Mouse (Mus musculus) bone marrow, adult 2 months (tissue): ENCODE measurements around the gene 1110059E24Rik.

ENCODE experiments used
- CTCF ChIP-seq: fragments of 200-500 bp; IDR thresholded peaks from 2 replicates; pipeline ENCODE4 v1.5.1; 2011; ENCODE audit warnings: low read length, control low read depth; ENCODE audit not compliant: control insufficient read depth, insufficient read depth
- POLR2A ChIP-seq: fragments of 200-500 bp; IDR thresholded peaks from 2 replicates; pipeline ENCODE4 v1.6.1; 2011; ENCODE audit warnings: low read depth, mild to moderate bottlenecking, control low read depth, low read length, borderline replicate concordance; ENCODE audit not compliant: control insufficient read depth

- TF ChIP-seq POLR2A (no peak), CTCF (no peak)
Observed at GRCm38 (mm10) chr19:21552801-21553200, 100.0 kb downstream of the 1110059E24Rik start.
